Mouse (Mus musculus) layer of hippocampus, adult 18-20 months (tissue): ENCODE measurements around the gene Enkd1. TPM values are rescaled to one million over a fixed set of nuclear protein-coding genes. Genes with fewer than 3 reads are reported as not detected.

ENCODE experiments used
- DNase-seq, 2 experiments: peaks; one replicate each; pipeline ENCODE4 v3.0.0; 2022; ENCODE audit warnings: low spot score in 2 of 2
- total RNA-seq, 2 experiments: library from RNA; stranded (reverse); gene quantifications; 2 replicates each; pipeline ENCODE4 v1.2.3; 2021

The Enkd1 gene
- total RNA-seq, 2 experiments from 2014 or later, result 8.8 to 9.6 TPM

DNA sequence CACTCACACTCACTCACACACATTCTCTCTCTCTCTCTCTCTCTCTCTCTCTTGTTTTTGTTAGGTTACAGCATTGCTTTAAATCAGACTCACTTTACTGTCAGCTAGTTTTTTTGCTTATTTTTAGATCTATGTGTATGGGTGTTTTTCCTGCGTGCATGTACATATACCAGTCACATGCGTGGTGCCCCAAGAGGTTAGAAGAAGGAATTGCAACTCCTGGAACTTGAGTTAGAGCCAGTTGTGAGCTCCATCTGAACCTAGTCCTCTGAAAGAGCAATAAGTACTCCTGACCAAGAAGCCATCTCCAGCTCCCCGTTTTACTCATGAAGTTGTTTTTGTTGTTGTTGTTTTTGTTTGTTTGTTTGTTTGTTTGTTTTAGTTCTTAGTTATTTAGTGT lies 46.8 kb downstream of the Enkd1 start:
- no peak for DNase-seq

DNA sequence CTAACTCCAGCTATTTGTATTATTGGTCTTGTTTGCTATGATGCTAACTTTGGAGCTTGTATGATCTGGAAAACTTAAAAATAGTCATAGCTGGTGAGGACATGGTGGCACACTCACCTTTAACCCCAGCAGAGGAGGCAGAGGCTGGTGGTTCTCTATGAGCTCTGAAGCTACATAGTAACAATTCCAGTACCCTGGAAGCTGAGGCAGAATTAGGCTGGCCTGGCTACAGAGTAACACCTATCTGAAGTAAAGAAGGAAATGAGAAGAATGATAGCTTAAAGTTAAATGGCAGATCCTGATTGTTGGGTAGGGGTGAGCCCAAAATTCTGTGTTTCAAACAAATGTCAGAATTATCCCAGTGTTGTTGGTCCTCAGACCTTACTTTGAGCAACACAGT lies 50.4 kb downstream of the Enkd1 start:
- no peak for DNase-seq

Other genes with a start within 250 kb of the Enkd1 start
- gene Tppp3, start 236.7 kb downstream of the Enkd1 start, total RNA-seq, result 10 to 100 TPM; 54.8 to 58.5 TPM
- 10 to 100 TPM; 31.9 to 34.2 TPM for gene Zdhhc1, start 211.3 kb downstream of the Enkd1 start, total RNA-seq
- gene Hsd11b2, start 189.5 kb downstream of the Enkd1 start, total RNA-seq, result not detected
- gene Atp6v0d1, start 142.2 kb downstream of the Enkd1 start, total RNA-seq, result 100 to 1,000 TPM; 280 to 300 TPM
- 10 to 100 TPM; 89.8 to 92.1 TPM for gene Ripor1, start 103.0 kb downstream of the Enkd1 start, total RNA-seq
- 10 to 100 TPM; 80.7 to 84.5 TPM for gene Ctcf, start 71.6 kb downstream of the Enkd1 start, total RNA-seq
- not detected for gene Agrp, start 70.8 kb downstream of the Enkd1 start, total RNA-seq
- 10 to 100 TPM; 78.4 to 80.3 TPM for gene Carmil2, start 21.9 kb downstream of the Enkd1 start, total RNA-seq
- gene Acd, start 7.1 kb downstream of the Enkd1 start, total RNA-seq, result 10 to 100 TPM; 46.1 to 47.4 TPM
- 10 to 100 TPM; 34.0 to 34.7 TPM for gene Pard6a, start 7.1 kb downstream of the Enkd1 start, total RNA-seq
- gene 4933405L10Rik, start 555 bp downstream of the Enkd1 start, total RNA-seq, result under 1 TPM in 1 of 2 experiments, not detected in 1; 0.27 TPM
- gene Gfod2, start 50.5 kb upstream of the Enkd1 start, total RNA-seq, result 10 to 100 TPM; 19.0 to 23.3 TPM
- 10 to 100 TPM; 24.7 to 25.7 TPM for gene Ranbp10, start 119.1 kb upstream of the Enkd1 start, total RNA-seq
- under 1 TPM in 1 of 2 experiments, not detected in 1; 0.25 TPM for gene Tsnaxip1, start 119.5 kb upstream of the Enkd1 start, total RNA-seq
- 10 to 100 TPM; 12.6 to 12.9 TPM for gene Cenpt, start 145.1 kb upstream of the Enkd1 start, total RNA-seq
- 10 to 100 TPM; 43.0 to 46.5 TPM for gene Thap11, start 146.9 kb upstream of the Enkd1 start, total RNA-seq
- 10 to 100 TPM; 29.0 to 41.5 TPM for gene Nutf2, start 152.4 kb upstream of the Enkd1 start, total RNA-seq
- gene Edc4, start 172.7 kb upstream of the Enkd1 start, total RNA-seq, result 10 to 100 TPM; 63.6 to 67.4 TPM
- gene Nrn1l, start 185.4 kb upstream of the Enkd1 start, total RNA-seq, result under 1 TPM; 0.57 to 0.99 TPM
- 1 to 10 TPM; 6.5 to 7.3 TPM for gene Pskh1, start 192.2 kb upstream of the Enkd1 start, total RNA-seq
- gene Ctrl, start 225.7 kb upstream of the Enkd1 start, total RNA-seq, result 1 to 10 TPM; 1.1 to 1.8 TPM
- gene Psmb10, start 230.2 kb upstream of the Enkd1 start, total RNA-seq, result 10 to 100 TPM; 62.5 to 74.3 TPM
- 10 to 100 TPM; 31.7 to 38.4 TPM for gene Lcat, start 235.2 kb upstream of the Enkd1 start, total RNA-seq